Mouse (Mus musculus) testis, adult 2 months (tissue): ENCODE data around the gene Ctnnd2. TPM values are rescaled to one million over a fixed set of nuclear protein-coding genes. Genes with fewer than 3 reads are reported as not detected.

ENCODE experiments used
- H3K27ac ChIP-seq: fragments of 200-500 bp; 2 replicates; pipeline ENCODE4 v1.5.1; 2012; ENCODE audit warnings: low read depth, low read length; ENCODE audit not compliant: control insufficient read depth, insufficient read depth
- H3K27me3 ChIP-seq: fragments of 200-500 bp; 2 replicates; pipeline ENCODE4 v1.6.1; 2012; ENCODE audit warnings: mild to moderate bottlenecking, low read length, moderate library complexity; ENCODE audit not compliant: control insufficient read depth, insufficient read depth
- H3K36me3 ChIP-seq: fragments of 200-500 bp; 2 replicates; pipeline ENCODE4 v1.6.1; 2012; ENCODE audit warnings: mild to moderate bottlenecking, low read length; ENCODE audit not compliant: control insufficient read depth, insufficient read depth
- H3K4me1 ChIP-seq: fragments of 200-500 bp; 2 replicates; pipeline ENCODE4 v1.6.1; 2012; ENCODE audit warnings: low read length; ENCODE audit not compliant: control insufficient read depth, insufficient read depth
- H3K4me3 ChIP-seq: fragments of 200-500 bp; 2 replicates; pipeline ENCODE4 v1.5.1; 2012; ENCODE audit warnings: low read depth, mild to moderate bottlenecking, low read length, moderate library complexity, mixed read lengths; ENCODE audit not compliant: control insufficient read depth
- CTCF ChIP-seq: fragments of 200-500 bp; IDR thresholded peaks from 2 replicates; pipeline ENCODE4 v1.5.1; 2012; ENCODE audit warnings: low read depth, mild to moderate bottlenecking, inconsistent platforms, low read length, moderate library complexity; ENCODE audit not compliant: control insufficient read depth, insufficient read depth, insufficient replicate concordance
- POLR2A ChIP-seq: fragments of 200-500 bp; IDR thresholded peaks from 2 replicates; pipeline ENCODE4 v1.6.1; 2012; ENCODE audit warnings: low read depth, mild to moderate bottlenecking, inconsistent platforms, low read length, moderate library complexity; ENCODE audit not compliant: control insufficient read depth
- polyA plus RNA-seq: library from polyadenylated mRNA; depleted of rRNA; stranded (reverse); fragments of >200 nt; gene quantifications from 2 replicates; pipeline ENCODE4 v1.2.3, GENCODE M21; 2012

The Ctnnd2 gene
- polyA plus RNA-seq, 1 experiment: 3.8 TPM

- no peak for TF ChIP-seq POLR2A
- no peak for TF ChIP-seq CTCF
- Histone ChIP-seq H3K27me3 (no peaks in the 10 kb centered on the region), H3K36me3 (no peaks in the 10 kb centered on the region), H3K4me3 (no peak overlapping the region), H3K27ac (no peak overlapping the region), H3K4me1 (no peaks in the 10 kb centered on the region)
Observed at GRCm38 (mm10) chr15:30628524-30628923, 456.1 kb downstream of the Ctnnd2 start.

GRCm38 (mm10) chr15:30632113-30632735 is 459.8 kb downstream of the Ctnnd2 start:
- TF ChIP-seq POLR2A (no peak), CTCF (no peak)
- Histone ChIP-seq H3K27me3 (no peaks in the 10 kb centered on the region), H3K36me3 (no peaks in the 10 kb centered on the region), H3K4me3 (no peak overlapping the region), H3K4me1 (no peaks in the 10 kb centered on the region), H3K27ac (no peak overlapping the region)

GRCm38 (mm10) chr15:30633917-30634316 is 461.5 kb downstream of the Ctnnd2 start:
- no peaks in the 10 kb centered on the region for H3K4me1 ChIP-seq
- H3K36me3 ChIP-seq: no peaks in the 10 kb centered on the region
- H3K27me3 ChIP-seq: no peaks in the 10 kb centered on the region
- H3K4me3 ChIP-seq: no peak overlapping the region
- TF ChIP-seq CTCF: no peak
- no peak for TF ChIP-seq POLR2A
- H3K27ac ChIP-seq: no peak overlapping the region

GRCm38 (mm10) chr15:30634522-30634921 is 462.1 kb downstream of the Ctnnd2 start:
- no peak overlapping the region for H3K4me3 ChIP-seq
- TF ChIP-seq POLR2A (no peak), CTCF (no peak)
- no peaks in the 10 kb centered on the region for H3K4me1 ChIP-seq
- H3K36me3 ChIP-seq: no peaks in the 10 kb centered on the region
- H3K27me3 ChIP-seq: no peaks in the 10 kb centered on the region
- H3K27ac ChIP-seq: no peak overlapping the region

- H3K27me3 ChIP-seq: no peaks in the 10 kb centered on the region
- TF ChIP-seq POLR2A (no peak), CTCF (no peak)
- no peaks in the 10 kb centered on the region for H3K4me1 ChIP-seq
- no peak overlapping the region for H3K4me3 ChIP-seq
- H3K36me3 ChIP-seq: no peaks in the 10 kb centered on the region
- no peak overlapping the region for H3K27ac ChIP-seq
Observed at GRCm38 (mm10) chr15:30640651-30641050, 468.3 kb downstream of the Ctnnd2 start.

GRCm38 (mm10) chr15:30645688-30646087 is 473.3 kb downstream of the Ctnnd2 start:
- H3K27ac ChIP-seq: no peak overlapping the region
- no peak overlapping the region for H3K4me3 ChIP-seq
- peaks cover 3% of the 10 kb centered on the region; the same call in 1 of the 2 replicates for H3K4me1 ChIP-seq
- no peak for TF ChIP-seq POLR2A
- no peaks in the 10 kb centered on the region for H3K36me3 ChIP-seq
- no peaks in the 10 kb centered on the region for H3K27me3 ChIP-seq

- H3K27ac ChIP-seq: no peak overlapping the region
- H3K4me3 ChIP-seq: peak overlapping the region; percentile 46
- no peak for TF ChIP-seq CTCF
- H3K4me1 ChIP-seq: peaks cover 3% of the 10 kb centered on the region; the same call in 1 of the 2 replicates
- no peaks in the 10 kb centered on the region for H3K36me3 ChIP-seq
- no peaks in the 10 kb centered on the region for H3K27me3 ChIP-seq
Observed at GRCm38 (mm10) chr15:30646501-30647431, 474.4 kb downstream of the Ctnnd2 start.
